Mouse (Mus musculus): ENCODE measurements around the gene Coro2b. TPM values are rescaled to one million over a fixed set of nuclear protein-coding genes. Genes with fewer than 3 reads are reported as not detected.
A peak's percentile ranks its signal among the peaks of the same experiment; 100 is the strongest.

The Coro2b gene
- polyA plus RNA-seq, 1 experiment from 2014 or later: 41.5 TPM

DNA sequence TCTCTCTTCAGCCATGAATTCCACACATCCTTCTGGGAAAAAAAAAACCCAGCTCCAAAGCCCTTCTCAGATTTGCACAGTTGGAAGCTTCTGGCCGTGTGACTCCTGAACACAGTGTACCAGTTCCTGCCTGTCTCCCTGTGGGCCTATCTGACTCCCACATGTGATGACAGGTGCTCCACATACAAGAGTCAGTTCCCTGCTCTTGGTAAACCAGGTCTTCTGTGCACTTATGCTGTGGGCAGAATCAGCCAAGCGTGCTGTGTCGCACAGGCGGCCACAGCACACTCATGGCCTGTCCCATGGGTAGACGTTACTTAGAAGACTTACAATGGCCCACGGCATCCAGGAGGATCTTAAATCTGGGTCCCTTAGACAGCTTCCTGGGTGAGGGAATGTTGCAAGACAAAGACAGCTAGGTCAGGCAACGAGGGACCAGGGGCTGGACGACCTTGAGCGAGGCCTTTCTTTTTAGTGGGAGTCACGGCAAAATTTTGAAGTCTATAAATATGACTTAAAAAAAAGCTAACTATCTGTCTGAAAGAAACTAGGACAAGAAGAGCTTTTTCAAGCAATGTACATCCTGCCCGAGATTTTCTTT, 30.3 kb downstream of the Coro2b start:
- Histone ChIP-seq H3K4me1 (replicated peaks) (peaks cover 59% of the 10 kb centered on the region), H3K36me3 (no peaks in the 10 kb centered on the region), H3K27ac (replicated peaks) (peak overlapping the region; percentile 16; the same call in 1 of the 2 replicates), H3K4me2 (no peak overlapping the region), H3K9ac (no peak overlapping the region), H3K4me3 (no peak overlapping the region), H3K27me3 (no peaks in the 10 kb centered on the region), H3K9me3 (no peaks in the 10 kb centered on the region)
- ATAC-seq (ENCODE audit: low read depth): no peak
- 52% methylated on average over 11 of the region's 11 CpGs for WGBS

DNA sequence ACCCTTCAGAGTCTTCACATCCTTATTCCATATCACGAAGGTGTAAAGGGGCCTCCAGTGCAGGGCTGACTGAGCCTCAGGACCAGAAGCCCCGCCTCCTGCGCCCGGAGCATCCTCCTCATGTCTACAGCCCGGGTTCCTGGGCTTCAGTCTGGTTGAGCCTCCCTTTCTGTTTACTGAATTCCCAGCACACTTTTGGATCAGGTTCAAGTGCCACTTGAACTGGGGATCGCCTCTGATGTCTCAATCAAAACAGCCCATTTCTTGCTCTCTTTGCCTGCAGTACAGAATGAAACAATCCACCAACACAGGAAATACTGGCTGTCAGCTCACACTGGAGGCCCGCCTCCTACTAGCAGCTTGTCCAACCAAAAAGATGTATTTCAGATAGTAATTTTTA, 32.7 kb downstream of the Coro2b start:
- Histone ChIP-seq H3K4me2 (no peak overlapping the region), H3K4me3 (no peak overlapping the region), H3K27ac (replicated peaks) (no peak overlapping the region), H3K36me3 (peaks cover 4% of the 10 kb centered on the region), H3K9me3 (no peaks in the 10 kb centered on the region), H3K4me1 (replicated peaks) (peaks cover 38% of the 10 kb centered on the region), H3K9ac (no peak overlapping the region), H3K27me3 (no peaks in the 10 kb centered on the region)
- ATAC-seq (ENCODE audit: low read depth): no peak
- 70% methylated on average over 7 of the region's 7 CpGs for WGBS

DNA sequence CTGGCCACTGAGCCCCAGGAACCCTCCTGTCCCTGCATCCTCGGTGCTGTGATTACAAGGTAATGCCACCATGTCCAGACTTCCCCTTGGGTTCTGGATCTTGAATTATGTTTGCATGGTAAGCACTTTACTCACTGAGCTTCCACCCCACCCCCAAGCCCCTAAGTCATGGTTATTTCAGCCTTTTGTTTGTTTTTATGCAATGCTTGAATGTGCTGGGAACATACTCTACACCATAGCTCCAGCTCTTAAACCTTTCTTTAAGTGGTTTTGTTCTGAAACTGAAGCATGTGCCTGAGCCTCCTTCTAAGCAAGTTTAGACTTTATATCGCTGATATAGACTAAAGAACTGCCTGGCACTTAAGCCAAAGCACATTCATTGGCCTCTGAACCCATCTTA, 34.5 kb downstream of the Coro2b start:
- H3K4me1 ChIP-seq (replicated peaks): peaks cover 25% of the 10 kb centered on the region
- H3K9me3 ChIP-seq: no peaks in the 10 kb centered on the region
- H3K9ac ChIP-seq: no peak overlapping the region
- 63% methylated on average over 2 of the region's 2 CpGs for WGBS
- no peak overlapping the region for H3K4me2 ChIP-seq
- ATAC-seq (ENCODE audit: low read depth): no peak
- H3K27me3 ChIP-seq: no peaks in the 10 kb centered on the region
- peaks cover 4% of the 10 kb centered on the region for H3K36me3 ChIP-seq
- H3K27ac ChIP-seq (replicated peaks): no peak overlapping the region
- H3K4me3 ChIP-seq: no peak overlapping the region

DNA sequence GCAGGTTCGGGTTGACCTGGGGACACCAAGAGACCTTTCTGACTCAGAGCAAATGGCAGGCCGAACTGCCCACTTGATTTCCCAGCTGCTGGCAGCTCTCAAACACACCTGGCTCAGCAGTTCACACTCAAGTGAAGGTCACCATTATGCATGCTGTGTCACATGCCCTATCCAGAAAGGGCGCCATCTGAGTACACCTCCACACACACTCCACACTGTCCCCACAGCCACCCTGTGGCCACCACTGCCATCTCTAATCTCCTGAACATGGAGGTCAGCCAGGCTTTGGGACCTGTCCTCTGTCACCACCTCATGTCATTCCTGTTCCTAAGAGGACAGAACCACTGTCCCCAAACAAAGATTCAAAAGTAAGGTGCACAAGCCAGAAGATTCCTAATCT, 35.3 kb downstream of the Coro2b start:
- H3K9me3 ChIP-seq: no peaks in the 10 kb centered on the region
- no peak for ATAC-seq (ENCODE audit: low read depth)
- no peaks in the 10 kb centered on the region for H3K27me3 ChIP-seq
- H3K4me3 ChIP-seq: no peak overlapping the region
- peaks cover 23% of the 10 kb centered on the region for H3K4me1 ChIP-seq (replicated peaks)
- WGBS: 96% methylated on average over 3 of the region's 3 CpGs
- H3K9ac ChIP-seq: no peak overlapping the region
- H3K4me2 ChIP-seq: no peak overlapping the region
- H3K36me3 ChIP-seq: peaks cover 4% of the 10 kb centered on the region
- H3K27ac ChIP-seq (replicated peaks): no peak overlapping the region

DNA sequence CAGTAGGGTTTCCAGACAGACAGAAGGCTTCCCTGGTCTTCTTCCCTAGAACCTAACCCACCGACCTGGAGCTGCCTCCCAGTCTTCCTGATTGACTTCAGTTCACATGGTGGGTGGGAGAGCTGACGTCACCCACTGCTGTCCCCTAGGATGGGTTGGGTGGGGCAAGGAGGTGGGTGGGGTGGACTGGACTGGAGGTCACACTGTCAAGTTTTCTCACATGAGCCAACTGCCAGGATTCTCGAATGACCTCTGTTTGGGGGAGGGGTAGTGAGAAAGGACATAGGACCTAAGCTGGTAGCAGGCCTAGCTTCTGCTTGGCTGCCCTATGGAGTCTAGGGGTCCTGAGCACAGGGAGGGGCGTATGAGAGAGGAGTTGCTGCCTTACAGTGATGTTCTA, 36.8 kb downstream of the Coro2b start:
- no peaks in the 10 kb centered on the region for H3K9me3 ChIP-seq
- peaks cover 11% of the 10 kb centered on the region for H3K4me1 ChIP-seq (replicated peaks)
- ATAC-seq (ENCODE audit: low read depth): no peak
- peaks cover 4% of the 10 kb centered on the region for H3K36me3 ChIP-seq
- WGBS: 76% methylated on average over 4 of the region's 4 CpGs
- no peak overlapping the region for H3K27ac ChIP-seq (replicated peaks)
- H3K4me3 ChIP-seq: no peak overlapping the region
- no peaks in the 10 kb centered on the region for H3K27me3 ChIP-seq
- no peak overlapping the region for H3K9ac ChIP-seq
- no peak overlapping the region for H3K4me2 ChIP-seq

DNA sequence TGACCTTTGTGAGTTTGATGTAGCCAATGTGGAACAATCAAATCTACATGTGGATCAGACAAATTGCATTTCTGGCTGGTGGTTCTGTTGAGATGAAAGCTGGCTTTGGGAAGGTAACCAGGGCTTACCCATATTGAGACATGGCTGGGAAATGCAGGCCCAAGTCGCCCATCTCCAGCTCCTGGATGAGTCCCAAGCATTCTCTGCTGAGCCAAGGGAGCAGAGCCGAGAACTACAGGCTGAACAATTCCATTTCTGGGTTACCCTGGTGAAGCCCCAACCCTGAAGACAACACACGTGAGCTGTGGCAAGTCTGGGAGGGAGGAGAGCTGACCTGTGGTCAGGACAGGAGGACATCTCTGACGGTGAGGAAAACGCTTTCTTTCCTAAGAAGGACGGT, 37.9 kb downstream of the Coro2b start:
- Histone ChIP-seq H3K27ac (replicated peaks) (no peak overlapping the region), H3K36me3 (peaks cover 4% of the 10 kb centered on the region), H3K4me1 (replicated peaks) (peaks cover 1% of the 10 kb centered on the region), H3K4me3 (no peak overlapping the region), H3K27me3 (no peaks in the 10 kb centered on the region), H3K9ac (no peak overlapping the region), H3K4me2 (no peak overlapping the region), H3K9me3 (no peaks in the 10 kb centered on the region)
- ATAC-seq (ENCODE audit: low read depth): no peak
- 91% methylated on average over 6 of the region's 6 CpGs for WGBS

DNA sequence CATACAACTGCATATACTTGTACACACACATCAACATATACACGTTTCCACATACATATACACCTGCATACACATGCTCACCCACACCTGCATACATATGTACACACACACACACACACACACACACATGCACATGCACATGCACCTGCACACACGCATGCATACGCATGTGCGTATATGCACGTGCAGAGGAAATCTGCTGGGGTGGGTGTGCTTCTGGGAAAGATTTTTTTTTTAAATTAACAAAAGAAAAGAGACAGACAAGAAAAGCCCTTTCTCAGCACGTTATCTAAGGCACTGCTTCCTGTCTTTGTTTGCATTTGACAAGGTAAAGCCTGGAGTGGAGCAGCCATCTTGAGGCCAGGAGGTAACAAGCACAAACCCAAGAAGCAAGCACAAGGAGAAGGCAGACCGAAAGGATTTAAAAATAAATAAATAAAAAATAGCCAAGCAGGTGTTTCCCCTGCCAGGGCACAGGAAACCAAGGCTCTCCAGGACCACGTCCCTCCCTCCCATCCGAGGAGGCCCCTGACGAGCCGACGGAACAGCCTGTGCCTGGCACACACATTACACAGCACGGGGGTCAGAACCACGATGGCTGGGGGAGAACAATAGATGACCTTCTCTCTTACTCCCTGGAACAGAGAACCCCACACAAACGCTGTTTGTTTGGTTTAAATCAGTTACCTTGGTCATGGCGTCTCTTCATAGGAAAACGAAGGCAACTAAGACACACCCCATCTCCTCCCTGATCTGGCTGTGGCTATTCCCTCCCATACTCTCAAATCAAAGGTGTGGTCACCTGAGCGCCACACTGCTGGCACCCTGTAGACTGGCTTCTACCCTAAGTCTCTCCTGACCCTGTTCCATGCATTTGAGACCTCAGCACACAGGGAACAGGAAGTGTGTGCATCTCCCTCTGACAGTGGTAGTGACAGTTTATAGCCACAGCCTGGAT, 39.4 kb downstream of the Coro2b start:
- Histone ChIP-seq H3K27me3 (no peaks in the 10 kb centered on the region), H3K4me2 (no peak overlapping the region), H3K9ac (no peak overlapping the region), H3K36me3 (peaks cover 4% of the 10 kb centered on the region), H3K9me3 (no peaks in the 10 kb centered on the region), H3K4me1 (replicated peaks) (peaks cover 6% of the 10 kb centered on the region), H3K27ac (replicated peaks) (peak overlapping the region; percentile 20; the same call in 1 of the 2 replicates), H3K4me3 (no peak overlapping the region)
- no peak for ATAC-seq (ENCODE audit: low read depth)
- 69% methylated on average over 18 of the region's 18 CpGs for WGBS

DNA sequence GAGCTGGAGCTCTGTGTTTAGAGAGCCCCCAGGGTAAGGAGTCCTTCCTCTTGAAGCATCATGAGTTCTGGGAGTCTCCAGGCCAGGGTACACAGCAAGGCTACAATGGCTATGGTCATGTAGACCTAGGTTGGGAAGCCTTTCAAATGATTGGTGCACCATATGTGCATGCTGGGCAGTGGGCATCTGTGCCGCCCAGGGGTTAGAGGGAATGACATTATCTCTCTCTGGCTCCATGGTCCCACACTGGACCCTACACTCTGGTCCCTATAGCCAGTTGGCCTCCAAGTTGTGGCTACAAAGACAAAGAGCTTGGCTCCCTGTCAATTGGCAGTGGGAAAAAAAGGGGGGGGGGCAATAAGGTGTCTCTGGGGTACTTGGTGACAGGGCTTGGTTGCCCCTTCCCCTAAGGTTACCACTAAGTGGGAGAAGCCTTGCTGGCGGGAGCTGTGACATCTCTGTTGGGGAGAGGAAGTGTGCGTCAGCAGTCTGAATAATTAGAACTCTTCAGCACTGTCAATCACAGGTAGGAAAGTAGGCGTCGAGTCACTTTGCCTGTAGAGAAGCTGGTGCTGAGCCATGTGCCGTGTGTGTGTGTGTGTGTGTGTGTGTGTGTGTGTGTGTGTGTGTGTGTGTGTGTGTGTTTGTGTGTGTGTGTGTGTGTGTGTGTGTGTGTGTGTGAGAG, 44.4 kb downstream of the Coro2b start:
- 74% methylated on average over 6 of the region's 6 CpGs for WGBS
- no peak overlapping the region for H3K4me3 ChIP-seq
- no peaks in the 10 kb centered on the region for H3K27me3 ChIP-seq
- ATAC-seq (ENCODE audit: low read depth): no peak
- no peak overlapping the region for H3K27ac ChIP-seq (replicated peaks)
- peaks cover 23% of the 10 kb centered on the region for H3K4me1 ChIP-seq (replicated peaks)
- H3K9ac ChIP-seq: no peak overlapping the region
- no peak overlapping the region for H3K4me2 ChIP-seq
- H3K36me3 ChIP-seq: 0 out of 2 replicates have a peak, but pooled peaks cover under 1% of the 10 kb centered on the region
- no peaks in the 10 kb centered on the region for H3K9me3 ChIP-seq

DNA sequence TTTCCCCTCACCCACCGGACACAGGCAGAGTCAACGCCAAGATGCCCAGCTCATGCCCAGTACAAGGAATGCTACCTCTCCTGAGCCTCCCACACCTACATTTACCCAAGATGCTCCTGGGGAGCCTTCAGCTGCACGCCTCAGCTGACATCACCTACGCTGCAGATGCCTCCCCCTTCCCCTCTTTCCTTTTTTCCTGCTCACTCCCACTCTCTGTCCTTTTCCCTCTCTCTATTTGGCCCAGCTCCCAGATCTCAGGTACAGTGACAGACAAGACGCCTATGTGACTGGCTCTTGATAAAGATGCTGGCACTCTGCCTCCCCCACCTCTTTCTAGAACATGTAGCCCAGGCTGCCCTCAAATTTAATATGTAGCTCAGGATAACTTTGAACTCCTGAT, 45.2 kb downstream of the Coro2b start:
- 0 out of 2 replicates have a peak, but pooled peaks cover 8% of the 10 kb centered on the region for H3K36me3 ChIP-seq
- peaks cover 31% of the 10 kb centered on the region for H3K4me1 ChIP-seq (replicated peaks)
- no peak for ATAC-seq (ENCODE audit: low read depth)
- no peak overlapping the region for H3K4me2 ChIP-seq
- no peak overlapping the region for H3K9ac ChIP-seq
- no peak overlapping the region for H3K4me3 ChIP-seq
- no peaks in the 10 kb centered on the region for H3K27me3 ChIP-seq
- H3K27ac ChIP-seq (replicated peaks): no peak overlapping the region
- H3K9me3 ChIP-seq: no peaks in the 10 kb centered on the region
- 84% methylated on average over 5 of the region's 5 CpGs for WGBS

DNA sequence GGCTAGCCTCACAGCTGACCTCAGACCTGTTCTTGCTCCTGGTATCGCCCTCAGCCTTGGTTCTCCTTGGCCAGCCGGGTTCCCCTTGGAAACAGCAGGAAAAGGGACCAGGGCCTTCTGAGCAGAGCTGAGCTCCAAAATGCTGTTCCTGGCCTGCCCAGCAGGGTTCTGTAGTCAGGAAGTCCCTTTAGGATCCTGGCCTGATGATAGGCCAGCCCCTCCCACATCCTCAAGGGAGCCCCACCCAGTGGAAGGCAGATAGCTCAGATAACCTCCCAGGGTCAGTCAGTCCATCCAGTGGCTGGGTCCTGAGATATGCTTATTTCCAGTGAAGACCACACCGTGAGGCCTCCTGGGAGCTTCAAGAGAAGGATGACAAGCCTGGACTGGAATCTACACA, 45.7 kb downstream of the Coro2b start:
- 63% methylated on average over 3 of the region's 3 CpGs for WGBS

DNA sequence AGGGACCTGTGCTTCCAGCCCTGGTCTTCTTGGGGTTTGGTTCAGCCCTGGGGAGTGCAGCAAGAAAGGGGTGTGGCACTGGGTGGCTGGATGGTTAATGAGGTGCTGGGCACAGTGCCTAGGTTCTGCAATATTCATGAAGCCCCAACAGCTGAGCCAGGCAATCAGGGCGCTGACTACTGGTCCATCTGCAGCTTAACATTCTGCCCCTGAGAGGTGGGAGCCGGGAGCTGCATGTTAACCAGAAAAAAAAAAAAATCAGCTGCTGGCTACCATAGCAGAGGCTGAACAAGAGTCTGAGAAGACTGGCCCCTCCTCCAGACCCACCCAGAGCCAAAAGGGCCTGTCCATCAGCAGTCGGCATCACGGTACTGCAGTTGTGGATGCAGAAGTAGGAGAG, 52.7 kb downstream of the Coro2b start:
- no peak overlapping the region for H3K9ac ChIP-seq
- H3K27me3 ChIP-seq: no peaks in the 10 kb centered on the region
- peaks cover 48% of the 10 kb centered on the region for H3K4me1 ChIP-seq (replicated peaks)
- no peak overlapping the region for H3K4me2 ChIP-seq
- H3K9me3 ChIP-seq: no peaks in the 10 kb centered on the region
- 0 out of 2 replicates have a peak overlapping the region, but pooled peaks have one; percentile 23 for H3K27ac ChIP-seq (replicated peaks)
- ATAC-seq (ENCODE audit: low read depth): peak; percentile 66
- H3K4me3 ChIP-seq: no peak overlapping the region
- 0 out of 2 replicates have a peak, but pooled peaks cover 8% of the 10 kb centered on the region for H3K36me3 ChIP-seq
- WGBS: 33% methylated on average over 4 of the region's 4 CpGs

More for the DNA sequence above, 45.7 kb downstream of the Coro2b start:
- 0 out of 2 replicates have a peak, but pooled peaks cover 8% of the 10 kb centered on the region for H3K36me3 ChIP-seq
- no peaks in the 10 kb centered on the region for H3K9me3 ChIP-seq
- H3K27me3 ChIP-seq: no peaks in the 10 kb centered on the region
- peaks cover 31% of the 10 kb centered on the region for H3K4me1 ChIP-seq (replicated peaks)
- ATAC-seq (ENCODE audit: low read depth): no peak
- H3K9ac ChIP-seq: no peak overlapping the region
- no peak overlapping the region for H3K27ac ChIP-seq (replicated peaks)
- H3K4me2 ChIP-seq: no peak overlapping the region
- H3K4me3 ChIP-seq: no peak overlapping the region

DNA sequence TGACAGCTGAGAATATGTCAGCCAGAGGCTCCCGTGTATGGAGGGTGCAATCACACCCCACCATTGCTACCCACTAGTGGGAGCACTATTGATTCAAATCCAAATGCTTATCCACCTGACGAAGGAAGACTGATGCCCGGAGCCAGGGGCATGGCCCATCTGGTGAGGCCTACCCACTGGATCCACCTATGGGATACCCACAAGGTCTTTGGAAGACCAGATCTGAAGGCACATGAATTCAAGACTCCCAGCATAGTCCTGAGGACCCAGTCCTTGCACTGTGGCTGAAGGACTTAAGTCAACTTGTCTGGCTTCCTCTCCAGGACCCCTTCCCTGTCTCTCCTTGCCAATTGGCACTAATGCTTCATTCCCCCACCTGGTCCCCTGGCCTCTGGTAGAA, 54.1 kb downstream of the Coro2b start:
- H3K4me1 ChIP-seq (replicated peaks): peaks cover 42% of the 10 kb centered on the region
- no peak overlapping the region for H3K4me2 ChIP-seq
- WGBS: 82% methylated on average over 3 of the region's 3 CpGs
- no peak overlapping the region for H3K9ac ChIP-seq
- H3K36me3 ChIP-seq: 0 out of 2 replicates have a peak, but pooled peaks cover 8% of the 10 kb centered on the region
- no peak overlapping the region for H3K27ac ChIP-seq (replicated peaks)
- ATAC-seq (ENCODE audit: low read depth): no peak
- no peaks in the 10 kb centered on the region for H3K27me3 ChIP-seq
- no peak overlapping the region for H3K4me3 ChIP-seq
- no peaks in the 10 kb centered on the region for H3K9me3 ChIP-seq
